Mouse (Mus musculus) T-helper 2 cell (primary cell): ENCODE measurements at regions not wholly inside any gene's neighbourhood (a gene's known extent, or its start where the extent isn't known, plus 50 kb on each side); places are given as distances from the start of the nearest gene placed in this dataset.

Source experiments
- in situ Hi-C: fragments of 300-600 bp; cut with MboI, MseI; formaldehyde crosslinking; loops from one replicate; pipeline ENCODE4 v1.15.1; 2025; ENCODE audit warnings: high pct_unique_total_duplicates

- in situ Hi-C loops: no loop called here
These were observed 614.4 kb downstream of the Ntrk3 start for GRCm38 (mm10) chr7:78123386-78123785.

GRCm38 (mm10) chr7:78121151-78121486 is 616.7 kb downstream of the Ntrk3 start:
- in situ Hi-C loops: no loop called here

GRCm38 (mm10) chr7:78120462-78121150 is 617.2 kb downstream of the Ntrk3 start:
- in situ Hi-C loops: no loop called here

GRCm38 (mm10) chr7:78119809-78120208 is 618.0 kb downstream of the Ntrk3 start:
- in situ Hi-C loops: no loop called here

- in situ Hi-C loops: no loop called here
These were observed 626.5 kb downstream of the Ntrk3 start for GRCm38 (mm10) chr7:78111291-78111690.

GRCm38 (mm10) chr7:78103536-78104279 is 634.1 kb downstream of the Ntrk3 start:
- in situ Hi-C loops: no loop called here

- in situ Hi-C loops: no loop called here
These were observed 635.4 kb downstream of the Ntrk3 start for GRCm38 (mm10) chr7:78102396-78102795.

- in situ Hi-C loops: no loop called here
These were observed 651.2 kb downstream of the Ntrk3 start for GRCm38 (mm10) chr7:78086566-78087008.

- in situ Hi-C loops: no loop called here
These were observed 651.8 kb downstream of the Ntrk3 start for GRCm38 (mm10) chr7:78085783-78086565.

- in situ Hi-C loops: no loop called here
These were observed 658.1 kb downstream of the Ntrk3 start for GRCm38 (mm10) chr7:78079708-78080107.

- in situ Hi-C loops: no loop called here
These were observed 666.7 kb downstream of the Ntrk3 start for GRCm38 (mm10) chr7:78071131-78071530.

- in situ Hi-C loops: no loop called here
These were observed 676.2 kb downstream of the Ntrk3 start for GRCm38 (mm10) chr7:78061631-78062030.

- in situ Hi-C loops: no loop called here
These were observed 688.2 kb downstream of the Ntrk3 start for GRCm38 (mm10) chr7:78049606-78050005.

GRCm38 (mm10) chr7:78045456-78045855 is 692.4 kb downstream of the Ntrk3 start:
- in situ Hi-C loops: no loop called here

- in situ Hi-C loops: no loop called here
These were observed 706.8 kb downstream of the Ntrk3 start for GRCm38 (mm10) chr7:78031032-78031431.

GRCm38 (mm10) chr7:78026992-78027615 is 710.7 kb downstream of the Ntrk3 start:
- in situ Hi-C loops: no loop called here

- in situ Hi-C loops: no loop called here
These were observed 714.2 kb downstream of the Ntrk3 start for GRCm38 (mm10) chr7:78023591-78023990.

- in situ Hi-C loops: no loop called here
These were observed 714.7 kb downstream of the Ntrk3 start for GRCm38 (mm10) chr7:78023075-78023474.

- in situ Hi-C loops: no loop called here
These were observed 724.2 kb downstream of the Ntrk3 start for GRCm38 (mm10) chr7:78013631-78014030.

GRCm38 (mm10) chr7:78003086-78003485 is 734.7 kb downstream of the Ntrk3 start:
- in situ Hi-C loops: no loop called here

GRCm38 (mm10) chr7:77993840-77994239 is 744.0 kb downstream of the Ntrk3 start:
- in situ Hi-C loops: no loop called here

- in situ Hi-C loops: no loop called here
These were observed 747.7 kb downstream of the Ntrk3 start for GRCm38 (mm10) chr7:77990150-77990549.
